Mouse (Mus musculus): ENCODE measurements around the gene Lrba.

Gene Lrba

DNA sequence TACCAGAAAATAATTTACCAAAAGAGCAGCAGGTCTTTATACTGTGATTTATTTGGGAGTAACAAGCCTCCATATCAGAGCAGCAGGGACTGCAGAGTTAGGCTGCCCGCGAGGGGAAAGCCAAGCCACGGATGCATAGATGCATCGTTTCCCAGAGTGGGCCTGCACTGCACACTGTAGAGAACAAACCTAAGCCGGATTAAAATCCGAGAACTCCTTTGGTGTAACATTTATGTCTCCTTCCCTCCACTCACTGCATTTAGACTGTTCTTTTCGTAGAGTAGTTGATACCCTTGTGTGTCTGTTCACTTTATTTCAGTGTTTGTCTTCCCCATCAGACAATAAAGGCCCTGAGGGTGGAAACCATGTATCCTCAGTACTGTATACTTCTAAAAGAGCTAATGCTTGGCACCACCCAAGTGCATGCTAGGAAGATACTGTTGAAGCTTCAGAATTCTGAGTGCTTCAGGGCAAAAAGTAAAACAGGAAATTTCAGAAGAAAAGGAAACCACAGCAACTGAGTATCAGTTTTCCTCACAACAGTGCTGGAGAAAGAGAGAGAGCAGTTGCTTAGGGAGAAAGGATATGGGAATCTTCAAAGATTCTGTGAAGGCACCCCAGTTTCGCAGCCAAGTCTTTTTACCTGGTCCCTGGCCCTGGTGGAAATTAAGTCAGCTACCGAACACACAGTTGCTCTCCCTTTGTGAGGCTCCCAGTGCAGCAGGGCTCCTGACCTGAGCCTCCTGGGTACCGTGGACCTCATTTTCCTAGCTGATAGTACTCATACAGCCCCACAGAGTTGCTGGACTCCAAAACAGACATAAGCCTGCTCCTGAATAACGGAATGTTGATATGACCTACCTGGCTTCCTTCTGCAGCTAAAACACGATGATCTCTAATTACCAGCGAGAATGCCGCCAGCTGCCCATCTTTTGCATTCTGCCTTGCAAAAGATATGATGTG, 530.4 kb downstream of the Lrba start:
- no peak for DNase-seq (ENCODE audit: low spot score in 2 of 2)

DNA sequence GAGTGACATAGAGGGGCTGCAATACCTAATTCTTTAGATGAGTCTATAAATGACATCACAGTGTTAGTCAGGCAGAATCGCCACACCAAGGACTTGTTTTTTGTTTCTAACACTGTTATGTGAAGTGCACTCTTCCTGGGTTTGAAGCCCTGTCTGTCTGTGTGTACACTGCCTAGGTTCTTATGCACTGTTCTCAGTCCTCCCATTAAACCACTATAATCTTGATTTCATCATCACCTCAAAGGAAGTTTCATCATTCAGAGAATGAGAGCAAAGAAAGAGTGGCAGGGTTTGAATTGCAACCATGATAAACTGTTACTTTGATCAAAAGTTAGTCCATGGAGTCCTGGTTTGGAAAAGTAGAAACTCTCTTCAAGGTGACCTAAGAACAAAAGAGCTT, 532.1 kb downstream of the Lrba start:
- DNase-seq (ENCODE audit: low spot score in 2 of 2), result no peak

DNA sequence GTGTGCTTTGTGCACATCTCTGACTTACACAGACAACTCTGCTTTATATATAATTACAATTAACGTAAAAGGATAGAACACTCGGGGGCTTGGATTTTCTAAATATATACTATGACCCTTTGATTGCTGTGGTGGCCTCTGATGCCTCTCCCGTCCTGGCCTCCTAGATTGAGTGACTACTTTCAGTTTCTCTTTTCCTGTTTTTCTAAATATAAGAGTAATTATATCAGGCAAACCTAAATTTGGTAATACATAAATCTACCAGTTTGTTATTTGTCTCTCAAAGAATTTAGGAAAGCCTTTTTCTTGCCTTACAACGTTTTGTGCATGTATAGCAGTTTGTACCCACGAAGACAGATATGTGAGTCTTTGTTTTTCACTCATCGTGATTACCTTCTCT, 534.2 kb downstream of the Lrba start:
- no peak for DNase-seq (ENCODE audit: low spot score in 2 of 2)

DNA sequence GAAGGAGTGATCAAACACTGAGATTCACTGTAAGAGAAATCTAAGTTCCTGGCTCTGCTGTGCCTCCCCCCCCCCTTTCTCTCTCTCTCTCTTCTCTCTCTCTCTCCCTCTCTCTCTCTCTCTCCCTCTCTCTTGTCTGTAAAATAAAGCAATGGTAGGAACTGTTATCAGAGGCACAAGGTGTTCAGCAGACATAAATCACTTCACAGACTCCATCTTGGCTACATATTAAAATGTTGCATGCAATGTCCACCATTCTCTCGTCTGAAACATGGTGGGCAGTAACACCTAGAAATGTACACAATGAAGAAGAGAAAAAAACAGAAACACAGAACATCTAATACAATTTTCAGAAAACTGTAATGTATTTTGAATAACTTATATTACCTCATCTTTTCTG, 534.9 kb downstream of the Lrba start:
- no peak for DNase-seq (ENCODE audit: low spot score in 2 of 2)

DNA sequence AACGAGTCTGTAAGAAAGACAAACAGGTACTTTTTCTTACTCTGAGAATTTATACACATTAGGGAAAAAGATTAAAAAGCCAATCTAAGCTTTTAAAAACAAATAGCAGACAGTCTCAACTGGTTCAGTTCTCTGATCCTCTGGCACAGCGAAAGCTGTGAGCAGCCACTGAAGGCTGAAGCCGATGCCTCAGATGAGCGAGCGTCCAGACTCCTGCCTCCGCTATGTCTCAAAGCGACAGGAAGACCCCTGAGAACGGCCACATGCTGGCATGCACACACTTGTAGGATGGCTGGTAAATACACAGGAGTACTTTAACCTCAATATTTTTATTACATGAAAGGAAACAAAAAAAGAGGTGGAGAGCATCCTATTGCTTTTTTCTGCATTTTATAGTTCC, 535.4 kb downstream of the Lrba start:
- DNase-seq (ENCODE audit: low spot score in 2 of 2), result no peak

DNA sequence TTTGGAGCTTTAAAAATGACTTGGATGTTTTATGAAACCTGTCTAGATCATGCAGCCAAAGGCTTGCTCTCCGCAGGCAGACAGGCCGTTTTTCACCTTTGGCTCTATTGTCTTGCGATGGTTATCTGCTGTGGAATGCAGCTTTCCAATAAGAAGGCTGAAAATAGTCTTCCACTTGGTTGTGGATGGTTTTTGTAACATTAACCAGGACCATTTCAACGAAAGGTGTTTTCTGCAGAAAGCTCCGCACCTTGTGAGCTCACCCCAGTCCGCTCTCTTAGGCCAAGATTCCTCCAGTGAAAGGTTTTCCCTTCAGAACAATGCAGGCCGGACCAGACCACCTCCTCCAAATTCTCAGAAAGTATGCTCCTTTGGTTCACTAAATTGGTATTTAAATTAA, 536.0 kb downstream of the Lrba start:
- DNase-seq (ENCODE audit: low spot score in 2 of 2), result no peak

DNA sequence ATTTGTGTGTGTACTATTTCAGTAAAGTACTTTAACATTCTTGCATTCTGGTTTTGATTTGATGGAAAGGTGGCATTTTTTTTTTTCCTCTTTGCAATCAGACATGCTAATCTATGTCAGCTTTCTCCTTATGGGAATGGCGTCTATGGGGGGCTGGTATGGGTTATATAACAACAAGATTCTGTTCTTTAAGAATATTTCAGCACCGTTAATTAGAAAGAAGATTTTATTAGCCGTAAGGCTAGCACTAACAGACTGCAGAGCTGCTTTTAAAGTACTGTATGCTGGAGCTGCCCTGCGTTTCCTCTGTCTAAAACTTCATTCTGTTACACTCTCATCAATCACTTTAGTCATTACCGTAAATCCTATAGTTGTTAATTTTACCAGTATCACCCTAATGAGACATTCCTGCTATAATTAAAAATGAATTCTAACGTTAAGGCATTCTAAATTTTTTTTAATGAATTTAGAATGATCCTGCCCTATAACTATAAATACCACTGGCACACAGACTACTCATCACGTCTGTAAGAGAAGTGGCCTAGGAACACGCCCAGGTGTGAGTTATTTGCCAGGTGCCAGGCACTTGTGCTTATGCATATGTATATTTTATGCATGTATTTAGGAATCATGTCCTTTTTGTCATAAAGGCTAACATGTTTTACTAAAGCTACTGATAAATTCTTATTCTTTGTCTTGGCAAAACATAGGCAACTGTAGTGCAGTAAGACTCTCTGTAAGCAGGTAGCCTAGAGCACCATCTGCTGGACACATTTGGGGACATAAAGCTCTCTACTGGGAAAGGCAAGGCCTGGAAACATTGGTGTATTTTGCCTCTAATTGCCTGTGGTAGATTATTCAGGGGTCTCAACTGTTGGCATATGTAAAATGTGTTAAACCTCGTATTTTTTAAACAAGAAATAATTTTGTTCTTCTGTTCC, 536.9 kb downstream of the Lrba start:
- DNase-seq (ENCODE audit: low spot score in 2 of 2), result peak; percentile 62 to 71

DNA sequence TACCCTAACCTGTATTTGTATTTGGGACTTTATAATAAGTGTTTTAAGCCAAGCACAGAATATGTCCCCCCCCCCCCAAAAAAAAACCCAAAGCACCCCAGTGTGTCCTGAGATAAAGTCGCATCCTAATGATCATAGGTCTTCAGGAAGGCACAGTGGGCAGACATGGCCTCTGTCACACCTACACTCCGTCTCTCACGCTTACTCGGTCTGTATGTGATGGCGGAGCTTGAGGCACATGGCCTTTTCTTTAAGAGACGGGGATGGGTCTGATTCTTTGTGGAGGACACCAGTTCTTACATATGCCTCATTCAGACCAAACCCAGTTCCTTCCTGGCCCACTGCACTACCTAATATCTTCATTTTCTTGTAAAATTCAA, 537.5 kb downstream of the Lrba start:
- DNase-seq (ENCODE audit: low spot score in 2 of 2), result no peak

DNA sequence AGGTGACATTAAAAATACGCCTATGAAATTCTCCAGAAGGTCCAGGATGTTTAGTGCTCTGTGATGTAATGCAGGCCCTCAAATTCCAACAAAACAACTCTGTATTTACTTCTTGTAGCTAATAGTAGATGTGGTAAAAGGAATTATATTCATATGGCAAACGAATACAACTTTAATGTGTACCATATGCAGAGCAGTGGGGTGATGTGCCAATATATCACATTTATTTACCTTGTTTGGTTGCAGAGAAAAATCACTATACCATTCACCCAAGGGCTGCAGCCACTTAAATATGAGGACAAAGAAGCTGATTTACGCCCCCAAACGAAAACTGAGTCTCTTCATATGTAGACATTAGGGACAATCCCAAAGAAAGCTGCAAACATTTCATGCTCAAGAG, 538.0 kb downstream of the Lrba start:
- no peak for DNase-seq (ENCODE audit: low spot score in 2 of 2)

DNA sequence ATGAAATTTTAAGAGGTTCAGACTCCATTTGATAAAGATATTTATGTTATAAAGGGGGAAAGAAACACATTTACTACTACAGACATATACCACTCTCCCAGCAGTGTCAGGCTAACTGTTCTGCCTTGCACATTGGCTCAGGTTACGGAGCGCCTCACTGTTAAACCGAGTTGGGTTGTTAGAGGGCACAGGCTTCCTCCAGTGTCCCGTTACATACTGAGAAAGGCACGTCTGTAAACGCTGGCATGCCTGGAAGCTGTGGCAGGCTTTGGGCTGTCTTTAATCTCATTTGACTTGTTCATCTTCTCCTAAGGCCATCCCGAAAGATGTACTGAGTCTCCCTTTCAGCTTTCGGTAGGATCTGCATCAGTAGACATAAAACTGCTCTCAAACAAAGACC, 544.1 kb downstream of the Lrba start:
- DNase-seq (ENCODE audit: low spot score in 2 of 2), result no peak

DNA sequence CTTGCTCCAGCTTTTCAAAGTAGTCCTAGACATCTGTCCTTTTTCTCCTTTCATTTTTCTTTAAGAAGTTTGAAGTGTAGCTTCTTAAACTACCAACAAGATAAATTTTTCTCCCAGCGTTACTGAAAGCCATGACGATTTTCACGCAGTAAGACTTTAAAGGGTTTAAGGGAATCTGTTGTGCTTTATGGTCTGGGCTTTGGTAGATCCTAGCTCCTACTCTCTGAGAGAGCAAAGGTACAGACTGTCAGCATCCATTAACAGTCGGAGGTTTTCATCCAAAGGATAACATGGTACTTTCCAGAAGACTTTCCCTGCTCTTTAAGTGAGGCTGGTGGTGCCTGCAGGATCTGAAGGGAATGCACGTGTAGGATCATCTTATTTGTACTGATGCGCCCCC, 544.5 kb downstream of the Lrba start:
- no peak for DNase-seq (ENCODE audit: low spot score in 2 of 2)

DNA sequence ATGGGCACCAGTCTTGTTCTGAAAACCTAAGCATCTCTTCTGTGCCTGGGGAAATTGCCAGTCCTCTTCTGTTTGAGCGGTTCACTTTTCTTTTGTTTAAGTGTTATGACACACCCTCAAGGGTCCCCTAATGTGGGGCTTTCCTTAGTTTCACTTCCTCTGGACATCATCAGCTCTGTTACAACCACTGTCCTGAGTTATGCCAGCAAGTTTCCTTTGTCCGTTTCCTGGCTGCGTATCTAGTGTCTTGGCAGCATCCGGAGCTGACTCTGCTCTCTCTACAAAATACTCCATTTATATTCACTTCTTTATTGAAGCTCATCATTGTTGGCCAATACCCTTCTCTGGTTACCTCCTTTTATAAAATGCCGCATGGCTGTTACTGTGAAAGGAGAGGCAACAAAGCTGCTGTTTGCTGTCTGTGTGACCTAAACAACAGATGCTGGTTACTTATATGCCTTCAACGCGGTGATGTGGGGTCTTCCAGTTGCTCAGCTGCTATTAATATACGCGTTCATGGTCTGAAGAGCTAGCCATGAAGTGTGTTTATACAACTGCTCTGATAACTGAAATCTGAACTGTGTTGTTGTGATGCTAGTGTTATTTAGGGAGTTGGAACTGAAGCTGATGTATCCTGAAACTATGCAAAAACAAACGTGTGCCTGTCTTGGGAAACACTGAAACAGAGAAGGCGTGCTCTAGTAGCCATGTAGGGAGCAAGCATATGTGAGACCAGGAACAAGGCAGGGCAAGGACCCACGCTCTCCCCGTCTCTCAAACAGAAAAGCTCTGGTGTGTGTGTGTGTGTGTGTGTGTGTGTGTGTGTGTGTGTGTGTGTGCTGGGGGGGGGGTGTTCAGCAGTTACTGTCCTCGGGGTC, 550.3 kb downstream of the Lrba start:
- no peak for DNase-seq (ENCODE audit: low spot score in 2 of 2)

DNA sequence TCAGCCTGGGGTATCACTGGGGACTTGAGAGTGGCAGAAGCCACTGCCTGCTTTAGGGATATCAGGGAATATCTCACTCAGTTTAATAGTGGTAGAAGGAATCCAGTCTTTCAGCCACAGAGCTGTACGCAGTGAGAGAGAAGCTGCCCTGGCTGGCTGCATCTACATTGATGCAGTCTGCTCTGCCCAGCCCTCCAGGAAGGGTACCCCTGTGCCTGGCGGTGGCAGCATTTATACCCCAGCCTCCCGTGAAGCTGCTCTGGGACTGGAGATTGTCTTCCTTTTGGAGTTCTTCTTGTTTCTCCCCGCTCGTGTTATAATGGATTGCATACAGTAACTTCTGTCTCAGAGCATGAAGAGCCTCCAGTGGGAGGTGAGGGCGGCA, 551.0 kb downstream of the Lrba start:
- DNase-seq (ENCODE audit: low spot score in 2 of 2), result no peak

DNA sequence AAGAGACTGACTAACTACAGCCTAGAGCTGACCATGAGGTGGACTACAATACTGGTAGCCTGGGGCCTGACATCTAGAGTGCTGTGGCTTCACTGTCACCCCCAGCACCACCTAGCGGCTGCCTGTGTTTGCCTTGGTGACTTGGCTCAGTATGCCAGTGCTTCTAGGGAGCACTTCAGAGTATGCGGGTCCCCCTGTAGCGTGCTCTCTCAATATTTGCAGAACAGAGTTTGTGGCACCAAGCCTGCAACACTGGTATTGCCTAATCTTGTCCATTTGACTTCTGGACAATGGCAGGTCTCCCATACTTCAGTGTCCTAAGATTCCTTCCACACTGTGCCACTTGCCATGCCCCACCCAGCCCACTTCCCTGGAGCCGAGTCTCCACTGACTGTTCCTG, 555.2 kb downstream of the Lrba start:
- DNase-seq (ENCODE audit: low spot score in 2 of 2), result no peak

DNA sequence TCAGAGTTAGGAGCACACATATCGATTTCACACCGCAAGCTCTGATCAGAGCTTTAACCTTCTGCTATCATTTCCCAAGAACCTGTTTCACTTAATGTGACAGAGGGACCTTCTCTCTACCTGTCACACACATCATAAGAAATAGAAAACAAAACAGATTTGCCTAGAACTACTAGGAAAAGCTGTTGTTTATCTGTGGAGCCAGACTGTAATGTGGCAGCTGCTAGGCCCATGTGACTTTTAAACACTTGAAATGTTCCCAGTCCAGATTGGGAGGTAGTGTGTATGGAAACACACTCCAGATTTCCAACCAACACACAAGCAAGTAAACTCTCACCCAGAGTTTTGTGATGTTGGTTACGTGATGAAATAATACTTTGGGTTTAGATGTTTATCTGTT, 559.6 kb downstream of the Lrba start:
- DNase-seq (ENCODE audit: low spot score in 2 of 2), result no peak

DNA sequence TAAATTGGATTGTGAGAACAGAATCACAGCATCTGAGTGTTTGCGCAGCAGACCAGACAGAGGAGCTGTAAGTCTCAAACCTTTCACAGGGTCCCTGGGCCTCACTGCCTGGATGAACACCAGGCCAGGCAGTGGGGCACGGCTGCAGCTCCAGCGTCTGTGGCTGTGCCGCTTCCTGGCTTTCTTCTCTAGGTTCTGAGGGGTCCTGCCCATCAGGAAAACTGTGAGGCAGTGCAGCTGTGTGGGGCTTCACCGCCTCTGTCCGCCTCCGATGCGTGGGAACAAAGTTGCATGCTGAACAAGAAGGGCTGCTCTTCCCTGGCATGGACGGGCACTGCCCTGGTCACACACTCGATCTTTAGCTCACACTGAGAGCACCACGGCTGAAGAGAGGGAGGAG, 560.5 kb downstream of the Lrba start:
- no peak for DNase-seq (ENCODE audit: low spot score in 2 of 2)

DNA sequence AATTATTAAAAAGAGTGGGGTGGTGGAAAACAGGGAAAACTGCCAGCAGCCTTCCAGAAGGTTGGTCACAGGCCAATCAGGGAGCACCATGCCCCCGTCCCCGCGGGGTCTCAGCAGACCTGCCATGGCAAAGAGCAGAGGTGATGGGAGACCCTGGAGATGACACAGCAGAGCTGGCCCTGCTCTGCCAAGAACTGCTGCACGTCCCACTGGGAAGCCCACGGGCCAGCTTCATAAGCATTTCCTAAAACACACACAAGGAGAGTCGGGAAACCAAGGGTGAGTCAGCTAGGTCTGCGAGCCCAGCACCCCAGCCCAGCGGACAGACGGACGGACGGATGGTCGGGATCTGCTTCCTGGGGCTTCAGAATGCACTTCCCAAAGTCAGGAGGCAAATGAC, 561.8 kb downstream of the Lrba start:
- DNase-seq (ENCODE audit: low spot score in 2 of 2), result no peak

DNA sequence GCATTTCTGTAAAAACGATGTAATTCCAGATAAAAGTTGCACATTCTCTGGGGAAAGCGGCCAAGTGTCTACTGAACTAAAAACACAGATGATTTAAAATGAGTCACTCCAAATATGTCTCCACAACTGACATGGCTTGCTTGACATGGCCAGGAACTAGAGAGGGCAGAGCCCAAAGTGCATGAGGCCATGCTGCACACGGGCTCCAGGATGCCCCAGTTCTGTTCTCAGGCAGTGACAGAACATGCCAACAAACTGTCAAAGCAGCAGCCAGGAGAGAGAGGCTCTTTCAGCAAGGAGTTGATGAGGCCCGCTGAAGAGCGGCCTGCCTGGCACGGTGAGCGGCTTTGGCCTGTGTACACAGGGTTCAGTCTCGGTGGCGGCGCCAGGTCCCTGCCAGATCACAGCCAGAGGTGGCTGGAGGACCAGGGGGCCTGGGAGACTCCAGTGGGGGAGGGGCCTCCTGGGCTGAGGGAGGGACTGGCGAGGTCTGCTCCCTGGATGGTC, 562.4 kb downstream of the Lrba start:
- no peak for DNase-seq (ENCODE audit: low spot score in 2 of 2)

DNA sequence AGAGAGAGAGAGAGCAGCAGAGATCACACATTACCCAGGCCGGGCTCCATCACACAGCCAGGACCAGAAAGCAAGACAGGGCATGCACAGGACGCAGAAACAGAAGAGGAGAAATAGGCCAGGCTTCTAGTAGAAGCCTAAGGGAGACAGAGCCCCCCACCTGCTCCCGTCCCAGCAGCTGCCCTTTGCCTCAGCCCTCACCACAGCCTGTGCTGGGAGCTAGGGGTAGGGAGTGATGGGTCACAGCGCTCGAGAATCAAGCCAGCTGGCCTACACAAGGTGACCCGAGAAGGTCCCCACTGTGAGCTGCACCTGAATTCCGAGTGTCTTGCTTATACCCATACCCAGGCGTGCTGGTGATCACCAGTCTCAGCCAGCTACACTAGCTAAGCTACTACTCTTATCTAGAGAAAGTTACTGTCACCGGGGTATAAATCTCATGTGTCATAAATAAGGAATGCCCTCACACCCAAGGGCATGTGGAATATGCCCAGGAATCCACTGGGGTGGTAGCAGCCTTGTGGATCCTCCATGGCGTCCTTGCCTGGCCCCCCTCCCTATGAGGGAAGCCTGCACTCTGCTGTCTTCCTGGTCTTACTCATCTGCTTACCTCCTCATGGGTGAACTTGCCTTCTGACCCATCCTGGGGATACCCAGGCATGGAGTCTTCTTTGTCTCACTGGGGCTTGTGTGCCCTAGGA, 563.1 kb downstream of the Lrba start:
- no peak for DNase-seq (ENCODE audit: low spot score in 2 of 2)

DNA sequence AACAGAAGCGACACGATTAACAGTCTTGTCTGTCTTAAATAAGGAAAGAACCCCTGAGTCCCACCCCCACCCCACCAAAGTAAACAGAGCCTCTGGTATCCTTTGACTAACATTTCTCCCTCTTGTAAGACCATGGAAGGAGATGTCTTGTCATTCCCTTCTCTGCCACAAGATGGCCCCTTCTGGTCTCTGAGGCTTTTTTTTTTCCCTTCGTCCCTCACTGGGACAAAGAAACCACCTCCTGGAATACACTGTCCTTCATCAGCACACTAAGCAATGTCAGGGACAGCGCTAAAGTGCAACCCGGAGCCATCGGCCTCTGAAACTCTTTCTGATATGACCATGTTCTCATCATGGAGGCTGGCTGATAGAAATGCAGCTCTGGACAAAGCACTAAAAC, 564.2 kb downstream of the Lrba start:
- DNase-seq (ENCODE audit: low spot score in 2 of 2), result peak in 1 of 2 experiments; percentile 71

DNA sequence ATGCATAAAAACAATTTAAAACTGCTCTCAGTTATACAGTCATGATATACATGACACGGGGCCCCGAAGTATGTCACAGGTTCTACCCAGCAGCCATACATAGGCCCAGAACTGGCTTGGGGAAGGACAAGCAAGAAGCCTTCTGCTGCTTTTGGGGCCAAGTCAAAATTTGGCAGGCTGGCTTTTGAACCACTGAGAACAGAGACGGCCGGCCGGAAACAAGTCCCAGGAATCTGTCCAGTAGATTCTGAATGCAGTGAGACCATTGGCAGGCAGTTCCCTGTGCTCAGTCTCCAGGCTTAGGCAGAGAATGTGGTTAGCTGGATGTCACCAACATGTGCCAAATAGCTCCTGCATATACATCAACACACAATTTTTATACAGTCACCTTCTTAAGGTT, 565.3 kb downstream of the Lrba start:
- DNase-seq (ENCODE audit: low spot score in 2 of 2), result no peak

Data from frontal cortex, postnatal 25 days (tissue).